Mouse (Mus musculus): Measurements from ENCODE around the gene Rhobtb1.
A peak's percentile ranks its signal among the peaks of the same experiment; 100 is the strongest.

Gene Rhobtb1

DNA sequence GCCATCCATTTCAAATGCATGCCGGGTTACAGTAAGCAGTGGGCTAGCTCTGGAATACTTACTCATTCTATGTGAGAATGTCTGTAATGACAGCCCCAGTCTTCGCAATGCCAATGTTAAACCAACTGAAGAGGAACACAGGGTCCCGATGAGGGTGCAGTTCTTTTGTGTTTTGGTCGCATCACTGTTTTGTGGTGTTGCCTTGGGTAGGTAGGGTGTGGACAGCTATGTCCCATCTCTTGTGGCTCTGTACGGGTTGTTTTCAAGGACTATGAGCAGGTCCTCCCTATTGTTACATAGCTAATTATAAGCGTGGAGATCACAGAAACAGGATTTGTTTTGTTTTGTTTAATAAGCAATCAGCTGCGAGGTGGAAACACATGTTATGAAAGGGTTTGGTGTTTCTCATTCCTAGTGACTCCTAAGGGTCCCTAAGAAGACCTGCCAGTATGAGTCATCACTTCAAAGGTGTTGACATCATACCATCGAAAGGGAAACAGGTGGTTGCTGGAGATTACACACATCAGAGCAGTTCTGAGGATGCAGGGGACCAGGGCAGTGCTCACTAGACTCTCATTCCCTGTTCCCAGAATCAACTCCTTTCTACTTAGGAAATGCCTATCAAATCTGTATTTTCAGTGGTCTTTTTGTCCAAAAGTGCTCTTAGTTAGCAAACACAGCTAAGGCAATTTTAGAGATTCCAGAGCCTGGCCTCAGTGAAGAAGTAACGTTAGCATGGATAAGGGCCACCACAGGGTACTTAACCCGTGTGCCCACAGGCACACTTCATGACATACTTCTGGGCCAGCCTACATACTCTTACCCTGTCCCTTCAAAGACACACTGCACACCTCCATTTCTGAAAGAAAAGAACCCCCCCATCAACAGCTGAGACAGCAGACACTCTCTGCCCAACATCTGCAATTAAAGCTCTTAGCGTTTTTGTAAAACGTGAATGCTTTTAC, 124.9 kb downstream of the Rhobtb1 start:
- DNase-seq (ENCODE audit: low spot score), result no peak

DNA sequence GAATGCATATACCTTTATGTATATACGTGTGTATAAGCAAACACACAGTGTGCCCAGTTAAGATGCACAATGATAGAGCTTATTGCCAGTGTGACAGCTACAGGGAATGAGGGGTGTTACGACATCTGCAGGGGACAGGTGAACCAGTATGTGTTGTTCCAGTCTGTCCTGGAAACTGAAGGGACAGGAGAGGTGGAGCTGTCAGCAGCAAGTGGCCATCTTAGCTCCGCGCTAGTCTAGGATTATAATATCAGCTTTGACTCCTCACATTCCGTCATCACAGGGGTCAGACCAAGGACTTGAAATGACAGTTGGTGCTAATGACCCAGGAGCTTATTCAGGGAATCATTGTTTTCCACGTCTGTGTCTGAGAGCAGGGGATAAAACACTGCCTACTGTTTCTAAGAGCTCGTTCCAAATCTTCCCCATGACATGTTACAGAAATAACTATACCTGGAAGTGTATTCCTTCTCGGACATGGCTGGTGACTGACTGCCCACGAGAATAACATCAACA, 125.7 kb downstream of the Rhobtb1 start:
- DNase-seq (ENCODE audit: low spot score), result no peak

DNA sequence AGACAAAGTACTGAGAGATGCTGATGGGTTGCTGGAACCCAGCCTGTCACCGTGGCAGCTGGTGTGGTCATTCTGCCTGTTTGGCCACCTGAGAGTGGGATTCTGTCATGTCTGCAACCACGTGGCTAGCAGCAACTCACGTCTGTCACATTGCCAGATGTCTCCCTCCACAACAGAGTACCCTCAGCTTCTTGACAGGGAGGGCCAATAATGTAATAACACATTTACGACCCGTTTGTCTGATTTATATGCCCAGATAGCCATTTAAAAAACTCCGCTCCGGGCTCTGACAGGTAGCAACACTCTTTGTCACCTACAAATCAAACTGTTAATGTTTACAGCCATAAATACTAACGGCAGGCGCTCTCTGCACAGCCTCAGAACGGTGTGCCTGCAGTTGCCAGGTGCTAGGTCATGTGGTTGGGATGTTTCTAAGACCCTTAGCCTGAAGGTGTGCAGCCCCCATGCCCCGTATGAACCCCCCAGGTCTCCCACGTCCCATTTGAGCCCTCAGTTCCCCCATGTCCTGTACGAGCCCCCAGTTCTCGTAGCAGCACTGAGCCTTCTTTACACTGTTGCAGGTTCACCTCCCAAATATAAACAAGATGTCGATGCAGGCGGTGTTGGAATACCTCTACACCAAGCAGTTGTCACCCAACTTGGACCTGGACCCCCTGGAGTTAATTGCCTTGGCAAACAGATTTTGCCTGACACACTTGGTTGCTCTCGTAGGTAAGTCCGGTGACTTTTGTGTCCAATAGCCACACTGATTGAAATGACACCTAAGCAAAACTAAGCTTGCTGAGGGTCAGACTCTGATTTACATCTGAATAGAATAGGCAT, 127.8 kb downstream of the Rhobtb1 start:
- peak; percentile 18 for DNase-seq (ENCODE audit: low spot score)

DNA sequence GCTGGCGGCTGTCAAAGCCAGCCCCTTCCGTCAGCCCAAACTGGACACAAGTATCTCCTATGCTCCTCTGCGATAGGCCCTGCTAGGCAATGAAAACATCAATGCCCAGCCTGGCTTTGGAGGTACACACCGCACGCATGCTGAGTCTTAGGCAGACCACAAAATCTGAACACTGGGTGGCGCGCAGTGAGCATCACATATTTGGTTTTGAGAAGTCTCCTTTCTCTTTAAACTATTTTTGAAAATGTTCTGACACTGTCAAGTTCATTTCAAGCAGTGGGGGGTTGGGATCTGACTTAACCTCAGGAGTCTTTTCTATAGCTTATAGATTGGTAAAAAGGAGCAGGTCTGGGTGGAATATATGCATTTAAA, 128.4 kb downstream of the Rhobtb1 start:
- no peak for DNase-seq (ENCODE audit: low spot score)

DNA sequence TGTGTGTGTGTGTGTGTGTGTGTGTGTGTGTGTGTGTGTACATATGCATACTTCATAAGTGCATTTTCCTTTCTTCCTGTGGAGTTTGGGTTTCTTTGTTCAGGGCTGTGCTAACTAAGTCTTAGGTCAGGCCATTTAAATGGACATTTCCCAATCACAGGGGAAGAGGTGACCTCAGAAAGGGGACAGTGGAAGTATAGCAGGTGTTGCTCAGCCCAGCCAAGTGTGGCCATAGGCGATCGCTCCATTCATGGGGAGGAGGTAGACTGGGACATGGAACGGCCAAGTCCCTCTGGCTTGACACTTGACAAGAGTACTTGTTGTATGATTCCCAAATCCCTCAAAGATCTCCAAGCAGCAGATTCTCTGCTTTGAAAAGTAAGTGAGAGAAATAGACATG, 135.7 kb downstream of the Rhobtb1 start:
- DNase-seq (ENCODE audit: low spot score), result no peak

DNA sequence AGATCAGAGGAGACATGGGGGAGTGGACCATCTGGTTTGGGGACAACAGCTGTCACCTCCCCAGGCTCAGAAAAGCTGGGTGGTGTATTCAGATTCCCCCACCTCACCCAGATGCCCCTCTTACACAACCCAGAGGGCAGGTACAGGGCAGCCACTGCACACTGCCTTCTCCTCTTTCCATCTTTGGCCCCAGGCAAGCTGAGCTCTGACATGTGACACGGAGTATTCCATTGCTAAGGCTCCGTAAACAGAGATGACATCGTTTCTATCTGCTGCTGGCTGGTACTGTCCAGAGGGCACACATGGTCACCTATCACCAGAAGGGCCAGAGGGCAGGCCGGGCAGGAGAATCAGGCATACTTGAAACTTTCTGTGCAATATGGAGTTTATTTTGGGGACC, 136.9 kb downstream of the Rhobtb1 start:
- DNase-seq (ENCODE audit: low spot score), result no peak

DNA sequence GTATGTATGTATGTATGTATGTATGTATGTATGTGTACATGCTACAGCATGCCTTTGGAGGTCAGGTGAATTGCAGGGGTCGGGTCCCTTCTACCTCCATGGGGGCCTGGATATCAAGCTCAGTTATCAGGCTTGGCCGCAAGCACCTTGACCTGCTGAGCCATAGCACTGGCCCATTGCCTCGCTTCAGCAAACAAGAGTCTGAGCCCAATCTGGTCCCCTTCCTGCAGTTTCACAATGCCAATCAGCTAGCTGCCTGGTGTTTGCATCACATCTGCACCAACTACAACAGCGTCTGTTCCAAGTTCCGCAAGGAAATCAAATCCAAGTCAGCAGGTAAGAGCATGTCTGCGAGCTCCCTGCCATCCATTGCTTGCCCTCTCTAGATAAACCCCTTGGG, 137.5 kb downstream of the Rhobtb1 start:
- DNase-seq (ENCODE audit: low spot score), result no peak

DNA sequence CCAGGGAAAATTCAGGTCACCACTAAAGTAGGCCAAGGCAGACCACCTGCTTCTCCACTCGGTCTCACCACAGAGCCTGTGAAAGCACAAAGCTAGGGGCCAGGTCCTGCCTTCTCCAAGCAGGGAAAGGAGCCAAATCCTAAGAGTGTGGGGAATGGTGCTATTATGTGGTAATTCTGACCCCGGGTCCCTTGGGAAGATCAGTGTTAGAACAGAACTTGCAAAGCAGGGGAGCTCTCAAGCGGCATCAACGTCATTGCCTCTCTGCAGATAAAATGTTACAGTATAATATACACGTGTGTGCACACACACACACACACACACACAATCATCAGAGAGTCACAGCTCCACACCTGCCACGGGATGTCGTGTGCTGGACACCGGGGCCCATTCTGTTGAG, 139.5 kb downstream of the Rhobtb1 start:
- DNase-seq (ENCODE audit: low spot score), result no peak

DNA sequence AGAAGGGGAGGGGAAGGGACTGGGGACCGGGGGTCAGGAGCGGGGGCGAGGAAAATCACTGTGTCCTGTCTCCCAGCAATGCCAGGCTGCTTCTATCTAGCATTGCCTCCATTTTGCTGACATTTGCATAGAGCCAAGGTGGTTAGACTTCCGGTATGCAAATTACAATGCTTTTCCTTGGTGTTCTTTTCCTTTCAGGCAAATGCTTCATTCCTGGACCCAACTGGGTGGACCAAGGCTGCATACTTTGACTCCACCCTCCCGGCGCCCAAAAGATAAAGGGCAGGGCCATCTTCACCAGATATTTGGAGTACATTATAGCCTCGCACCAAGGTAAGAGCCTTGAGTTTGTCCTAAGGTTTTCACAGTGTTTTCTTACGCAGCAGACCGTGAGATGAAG, 144.7 kb downstream of the Rhobtb1 start:
- no peak for DNase-seq (ENCODE audit: low spot score)

DNA sequence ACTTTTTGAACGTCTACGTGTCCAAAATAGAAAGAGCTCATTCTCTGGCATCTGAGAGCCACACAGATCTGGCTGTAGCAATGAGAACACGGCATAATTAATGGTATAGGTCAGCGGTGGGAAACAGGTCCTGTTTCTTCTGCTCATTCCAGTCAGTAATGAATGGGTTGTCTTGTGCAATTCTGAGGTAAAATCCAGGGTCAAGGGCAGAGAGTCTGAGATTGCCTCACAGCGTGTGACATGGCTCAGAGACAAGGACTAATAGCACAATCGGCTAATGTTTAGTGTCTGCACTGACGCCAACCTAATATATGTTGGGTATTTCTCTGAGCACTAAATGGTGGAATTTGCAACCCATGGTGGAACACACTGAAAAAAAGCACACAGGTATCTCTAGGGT, 148.8 kb downstream of the Rhobtb1 start:
- DNase-seq (ENCODE audit: low spot score), result no peak

DNA sequence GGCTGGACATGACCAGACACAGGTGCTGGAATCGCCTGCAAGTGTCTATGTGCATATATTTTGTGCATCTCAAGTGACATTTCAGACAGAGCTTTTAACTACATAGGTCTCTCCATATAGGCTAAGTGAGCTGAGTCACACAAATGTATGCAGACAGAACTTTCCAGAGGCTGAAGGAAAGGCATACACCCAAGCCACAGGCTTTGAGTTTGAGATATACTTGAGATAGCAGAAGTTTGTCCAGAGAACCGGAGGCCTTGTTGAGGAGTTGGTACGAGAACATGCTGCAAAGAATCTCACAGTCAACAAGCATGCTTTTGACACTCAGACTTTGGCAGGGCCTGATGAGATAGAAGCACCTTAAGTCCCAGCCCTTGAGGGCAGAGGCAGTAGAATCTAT, 151.4 kb downstream of the Rhobtb1 start:
- DNase-seq (ENCODE audit: low spot score), result no peak

DNA sequence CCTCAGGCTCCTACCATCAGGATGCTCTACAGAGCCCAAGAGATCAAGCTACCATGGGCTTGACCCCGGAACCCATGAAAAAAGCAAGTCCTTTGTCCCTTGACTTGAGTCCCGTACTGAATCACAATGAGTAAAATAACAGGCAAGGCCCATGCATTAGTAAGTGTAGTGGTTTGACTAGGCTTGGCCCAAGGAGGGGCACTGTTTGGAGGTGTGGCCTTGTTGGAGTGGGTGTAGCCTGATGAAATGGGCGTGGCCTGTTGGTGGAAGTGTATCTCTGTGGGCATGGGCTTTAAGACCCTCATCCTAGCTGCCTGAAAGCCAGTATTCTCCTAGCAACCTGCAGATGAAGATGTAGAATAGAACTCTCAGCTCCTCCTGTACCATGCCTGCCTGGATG, 153.6 kb downstream of the Rhobtb1 start:
- no peak for DNase-seq (ENCODE audit: low spot score)

DNA sequence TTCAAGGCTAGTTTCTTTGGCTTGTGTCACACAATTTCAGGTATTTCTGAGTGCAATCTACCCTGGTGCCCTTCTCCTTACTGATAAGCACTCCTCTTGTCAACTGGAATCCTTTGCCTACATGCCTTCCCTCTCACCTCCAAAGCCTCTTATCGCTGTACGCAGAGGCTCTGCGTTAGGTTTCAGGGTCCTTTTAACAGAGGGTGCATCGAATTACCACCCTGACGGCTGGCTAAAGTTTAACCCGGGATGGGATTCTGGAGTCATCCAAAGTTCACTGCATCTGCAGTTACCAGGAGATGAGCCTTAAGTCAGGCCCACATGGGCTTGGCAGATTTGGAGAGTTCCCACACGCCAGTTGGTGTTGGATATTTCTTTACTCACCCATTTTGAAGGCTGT, 154.4 kb downstream of the Rhobtb1 start:
- DNase-seq (ENCODE audit: low spot score), result peak; percentile 18

DNA sequence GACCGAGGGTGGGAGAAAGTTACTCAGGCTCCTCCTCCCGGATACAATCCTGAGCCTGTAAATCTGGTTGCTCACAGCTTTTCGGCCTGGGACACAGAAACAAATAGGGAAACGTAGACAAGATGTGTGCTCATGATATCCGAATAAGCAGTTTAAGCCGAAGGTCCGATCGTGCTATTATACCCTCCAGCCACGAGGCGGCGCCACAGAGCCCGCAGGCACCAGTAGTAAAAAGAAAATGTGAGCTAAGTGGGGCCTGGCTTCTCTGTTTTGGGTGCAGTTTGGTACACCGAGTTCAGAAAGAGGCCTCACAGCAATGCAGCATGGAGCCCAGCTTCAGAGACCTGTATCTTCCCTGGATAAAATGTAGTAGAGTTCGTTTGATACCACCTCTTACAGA, 155.0 kb downstream of the Rhobtb1 start:
- DNase-seq (ENCODE audit: low spot score), result peak; percentile 35

DNA sequence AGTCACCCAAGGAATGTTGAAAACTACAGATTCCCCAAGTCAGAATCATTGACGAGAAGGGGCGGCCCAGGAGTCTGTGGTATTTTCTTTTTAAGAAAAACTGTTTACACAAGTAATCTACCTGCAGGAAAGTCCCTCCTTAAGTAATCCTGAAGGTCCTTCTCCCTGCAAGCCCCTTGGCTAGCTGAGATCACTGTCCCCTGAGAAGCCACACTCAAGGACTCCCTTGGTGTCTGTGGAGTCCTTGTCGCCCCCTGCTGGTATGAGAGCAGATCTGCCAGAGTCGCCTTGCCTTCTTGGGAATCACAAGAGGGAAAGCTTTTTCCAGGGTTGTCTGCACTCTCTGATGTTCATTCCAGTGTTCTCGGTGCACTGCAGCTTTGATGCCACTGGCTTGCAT, 155.8 kb downstream of the Rhobtb1 start:
- DNase-seq (ENCODE audit: low spot score), result peak; percentile 91

DNA sequence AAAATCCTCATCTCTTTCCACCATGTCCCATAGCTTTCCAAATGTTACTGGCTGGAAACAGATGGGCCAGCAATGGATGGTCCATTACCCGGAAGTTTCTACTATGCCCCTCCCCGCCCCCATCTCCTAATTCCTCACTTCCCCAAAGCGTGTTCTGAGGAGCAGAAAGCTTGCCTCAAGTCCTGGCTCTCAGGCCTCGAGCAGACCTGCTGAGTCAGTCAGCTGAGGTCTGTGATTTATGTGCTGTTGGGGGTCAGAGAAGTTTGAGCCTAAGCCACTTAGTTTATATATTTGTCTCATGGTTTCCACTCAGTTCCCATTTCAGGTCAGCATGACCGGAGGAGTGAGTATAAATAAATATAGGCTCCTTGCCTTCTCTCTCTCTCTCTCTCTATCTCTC, 157.9 kb downstream of the Rhobtb1 start:
- DNase-seq (ENCODE audit: low spot score), result no peak

DNA sequence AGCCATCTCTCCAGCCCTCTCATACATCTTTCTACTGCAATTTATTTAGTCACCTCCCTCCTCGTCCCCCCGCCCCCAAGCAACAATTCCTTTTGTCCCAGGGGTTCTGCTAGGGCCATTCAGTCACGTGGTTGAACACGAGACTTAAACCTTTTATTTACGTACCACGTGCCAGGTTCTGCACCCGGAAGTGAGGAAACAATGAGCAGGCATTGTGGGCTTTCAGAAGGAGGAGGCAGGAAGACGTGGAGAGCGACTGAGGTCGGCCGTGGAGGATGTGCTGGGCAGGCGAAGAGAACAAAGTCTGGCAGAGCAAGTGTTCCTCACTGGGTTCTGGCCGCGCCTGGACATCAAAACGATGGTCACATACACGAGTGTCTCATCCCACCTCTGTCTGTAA, 160.6 kb downstream of the Rhobtb1 start:
- DNase-seq (ENCODE audit: low spot score), result no peak

DNA sequence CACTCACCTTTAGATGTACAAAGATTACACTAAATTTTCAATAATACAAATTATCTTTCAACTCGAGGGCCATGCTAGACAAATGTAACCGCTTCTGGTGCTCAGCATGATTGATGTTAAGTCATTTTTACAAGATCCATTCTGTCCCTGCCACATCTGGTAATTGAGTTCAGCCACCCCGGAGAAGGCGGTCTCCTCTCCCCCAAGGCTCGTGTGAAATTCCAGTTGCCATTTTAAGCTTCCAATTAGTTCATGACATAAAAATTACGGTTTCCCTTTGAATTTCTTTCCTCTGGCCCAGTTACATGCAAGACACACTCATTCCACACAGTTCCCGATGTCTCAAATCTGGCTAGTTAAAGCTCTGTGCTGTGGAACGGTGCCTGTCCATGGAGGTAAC, 162.7 kb downstream of the Rhobtb1 start:
- no peak for DNase-seq (ENCODE audit: low spot score)

DNA sequence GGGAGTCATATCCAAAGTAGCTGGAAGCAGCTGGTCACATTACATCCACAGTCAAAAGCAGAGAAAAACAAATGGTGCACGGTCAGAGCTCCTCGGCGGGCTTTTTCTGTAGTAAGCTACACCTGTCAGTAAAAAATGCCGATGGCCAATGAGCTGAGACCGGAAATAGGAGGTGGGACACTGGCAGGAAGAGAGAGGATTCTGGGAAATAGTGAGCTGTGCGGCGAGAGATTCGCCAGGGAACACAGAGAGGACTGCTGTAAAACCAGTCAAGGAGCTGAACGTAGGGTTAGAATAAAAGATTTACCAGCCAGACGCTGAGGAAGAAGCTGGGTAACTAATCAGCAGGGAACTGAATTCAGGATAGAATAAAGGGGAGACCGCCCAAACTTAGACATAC, 167.3 kb downstream of the Rhobtb1 start:
- no peak for DNase-seq (ENCODE audit: low spot score)

DNA sequence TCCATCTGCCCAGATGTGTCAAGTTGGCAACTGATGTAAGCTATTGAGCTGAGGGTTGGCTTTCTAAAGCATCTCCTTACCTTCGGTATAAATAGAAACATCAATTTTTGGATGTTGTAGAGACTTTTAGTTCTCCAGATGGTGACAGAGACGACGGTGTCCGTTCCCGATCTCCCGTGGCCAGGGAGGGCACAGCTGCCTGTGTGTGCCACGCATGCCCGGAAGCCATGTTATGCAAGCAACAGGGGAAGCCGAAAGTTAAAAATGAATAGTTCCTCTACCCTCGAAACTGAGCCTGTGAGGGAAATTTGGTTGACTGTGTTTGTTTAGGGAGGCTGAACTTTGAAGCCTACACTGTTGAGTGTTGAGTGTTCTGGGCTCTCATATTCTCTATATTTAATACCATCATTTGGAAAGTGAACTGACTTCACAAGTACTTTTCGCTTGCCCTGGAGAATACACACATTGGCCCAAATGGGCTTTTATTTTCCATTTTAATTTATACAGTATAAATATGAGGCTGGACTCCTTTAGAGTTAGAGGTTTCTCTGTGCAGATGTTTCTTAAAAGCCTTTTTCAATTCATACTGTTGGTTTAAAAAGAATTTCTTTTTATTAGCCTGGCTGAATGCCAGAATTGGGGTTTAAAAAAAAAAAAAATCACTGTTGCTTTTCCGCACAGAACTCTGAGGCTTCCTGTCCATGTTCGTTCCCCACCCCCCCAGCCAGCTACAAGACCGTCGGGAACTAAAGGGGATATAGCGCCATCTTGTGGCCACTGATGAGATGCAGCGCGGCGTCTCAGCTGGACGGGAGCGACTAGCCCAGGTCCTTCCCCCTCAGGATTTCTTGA, 169.7 kb downstream of the Rhobtb1 start:
- DNase-seq (ENCODE audit: low spot score), result peak; percentile 94

DNA sequence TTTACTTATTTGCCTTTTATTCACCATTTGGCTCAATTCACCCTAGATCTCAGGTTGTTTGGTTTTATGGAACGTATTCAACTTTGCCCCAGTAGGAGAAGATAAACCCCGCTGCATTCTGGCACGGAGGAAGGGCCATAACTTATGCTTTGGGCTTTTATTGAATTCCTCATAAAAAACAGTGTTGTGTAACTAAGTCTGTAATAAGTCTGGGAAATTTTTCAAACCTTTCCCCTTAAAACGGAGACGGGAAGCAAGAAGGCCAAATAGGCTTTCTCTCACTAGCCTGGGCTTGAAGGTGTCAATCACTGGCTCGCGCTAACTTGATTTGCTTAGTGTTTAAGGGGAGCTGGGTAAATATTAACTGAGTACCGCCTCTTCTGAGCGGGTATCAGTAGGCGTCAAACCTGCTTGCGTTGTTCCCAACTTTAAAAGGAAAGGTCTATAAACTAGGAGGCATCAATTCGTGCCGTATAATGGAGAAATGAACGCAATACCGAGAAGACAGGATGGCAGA, 170.3 kb downstream of the Rhobtb1 start:
- DNase-seq (ENCODE audit: low spot score), result no peak

DNA sequence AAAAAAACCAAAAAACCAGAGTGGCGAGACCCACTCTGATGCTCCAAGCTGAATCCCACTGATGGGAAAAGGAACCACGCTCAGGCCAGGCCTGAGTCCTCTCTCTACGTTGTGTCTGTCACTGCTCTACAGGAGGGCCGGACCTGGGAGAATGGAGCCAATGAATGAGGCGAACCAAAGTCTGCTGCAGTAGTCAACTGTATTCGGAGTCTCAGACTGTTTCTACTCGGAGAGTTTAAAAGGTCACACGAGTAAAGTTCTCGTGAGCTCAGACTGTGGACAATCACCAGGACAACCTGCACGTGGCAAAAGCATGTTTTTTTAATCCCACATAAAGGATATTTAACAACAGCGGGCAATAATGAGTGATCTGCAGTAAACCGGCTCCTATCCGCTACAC, 172.8 kb downstream of the Rhobtb1 start:
- no peak for DNase-seq (ENCODE audit: low spot score)

All from embryo, embryonic 10.5 days (tissue).